Mouse (Mus musculus): Measurements from ENCODE around the gene 1700122O11Rik.

GRCm38 (mm10) chr17:48067083-48067614 lies 29.1 kb upstream of the 1700122O11Rik start:
- TF ChIP-seq EP300 (optimal IDR thresholded peaks at IDR 0.05) (no peak), CTCF (IDR thresholded peaks at IDR 0.05; ENCODE audit: low read depth) (no peak)
